Comparison of ENCODE assay signal across 7 mouse cellular contexts in the genomic region with DNA sequence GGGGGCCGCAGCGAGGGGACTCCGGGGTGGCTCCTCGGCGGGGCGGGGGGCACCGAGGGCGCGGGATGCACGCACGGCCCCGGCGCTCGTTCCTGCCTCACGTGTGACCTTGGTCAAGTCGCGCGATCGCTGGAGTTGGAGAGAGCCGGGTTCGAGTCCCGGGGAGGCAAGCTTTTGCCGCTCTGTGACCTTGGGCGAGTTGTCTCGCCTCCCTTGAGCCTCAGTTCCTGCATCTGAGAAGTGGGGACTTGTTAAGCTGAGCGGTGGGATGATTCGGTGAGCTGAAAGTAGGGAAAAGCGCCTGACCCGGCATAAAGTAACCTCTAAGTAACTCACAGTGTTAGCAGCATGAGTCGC. TPM values are rescaled to one million over a fixed set of nuclear protein-coding genes. Genes with fewer than 3 reads are reported as not detected.
DNase-seq lines count a peak whose midpoint lies in the region; ATAC-seq and TF ChIP-seq lines count a peak whose summit lies in the region.

No protein-coding gene starts in this region.

- H3K9ac ChIP-seq in ES-Bruce4 (ENCODE audit: low read depth, poor library complexity, severe bottlenecking), result peak overlapping the region; percentile 95
- peak overlapping the region; percentile 94 for H3K9ac ChIP-seq in heart, embryonic 12.5 days
- H3K9ac ChIP-seq in midbrain, embryonic 16.5 days (ENCODE audit: low read depth, low read length), result peak overlapping the region; percentile 93

- no peaks in the 10 kb centered on the region for H3K4me1 ChIP-seq in ES-Bruce4 (ENCODE audit: control insufficient read depth, insufficient read depth, low read length)
- H3K4me1 ChIP-seq in heart, embryonic 12.5 days (replicated peaks), result peaks cover 41% of the 10 kb centered on the region
- peaks cover 31% of the 10 kb centered on the region for H3K4me1 ChIP-seq in limb, embryonic 10.5 days
- H3K4me1 ChIP-seq in midbrain, embryonic 16.5 days (ENCODE audit: control insufficient read depth, insufficient read depth, low read length), result peaks cover 34% of the 10 kb centered on the region

- ATAC-seq in heart, embryonic 12.5 days (ENCODE audit: insufficient number of reproducible peaks, low FRiP score), result no peak; the same call in 1 of the 2 replicates
- ATAC-seq in midbrain, embryonic 16.5 days, result peak; percentile 27

- peak; percentile 68 for DNase-seq in A20 (ENCODE audit: low read depth, low spot score)
- DNase-seq in cerebellum, adult 8-10 months, result peak; percentile 59
- peak; percentile 61 for DNase-seq in limb, embryonic 10.5 days (ENCODE audit: low spot score)
- peak; percentile 62 for DNase-seq in thymus, postnatal 14 days

- H3K4me3 ChIP-seq in ES-Bruce4 (ENCODE audit: low read depth, low read length), result peak overlapping the region; percentile 59
- peak overlapping the region; percentile 97 for H3K4me3 ChIP-seq in heart, embryonic 12.5 days
- peak overlapping the region; percentile 86 for H3K4me3 ChIP-seq in limb, embryonic 10.5 days
- peak overlapping the region; percentile 93 for H3K4me3 ChIP-seq in midbrain, embryonic 16.5 days (ENCODE audit: low read depth, low read length)

- no peaks in the 10 kb centered on the region for H3K9me3 ChIP-seq in ES-Bruce4 (replicated peaks; ENCODE audit: control insufficient read depth, insufficient read depth, low read length, poor library complexity, severe bottlenecking)
- H3K9me3 ChIP-seq in heart, embryonic 12.5 days (replicated peaks), result no peaks in the 10 kb centered on the region
- H3K9me3 ChIP-seq in limb, embryonic 10.5 days (replicated peaks), result no peaks in the 10 kb centered on the region
- H3K9me3 ChIP-seq in midbrain, embryonic 16.5 days (replicated peaks; ENCODE audit: control insufficient read depth, low read length, poor library complexity, severe bottlenecking), result no peaks in the 10 kb centered on the region

- WGBS in heart, embryonic 12.5 days, result 1% methylated on average over 30 of the region's 30 CpGs
- WGBS in limb, embryonic 10.5 days, result 1% methylated on average over 30 of the region's 30 CpGs
- 2% methylated on average over 30 of the region's 30 CpGs for WGBS in midbrain, embryonic 16.5 days

- no peaks in the 10 kb centered on the region for H3K36me3 ChIP-seq in ES-Bruce4 (ENCODE audit: control insufficient read depth, insufficient read depth, low read length, poor library complexity, severe bottlenecking)
- no peaks in the 10 kb centered on the region; the same call in 1 of the 2 replicates for H3K36me3 ChIP-seq in heart, embryonic 12.5 days
- peaks cover 16% of the 10 kb centered on the region for H3K36me3 ChIP-seq in limb, embryonic 10.5 days
- no peaks in the 10 kb centered on the region for H3K36me3 ChIP-seq in midbrain, embryonic 16.5 days (ENCODE audit: control insufficient read depth, insufficient read depth, low read length)

- H3K27ac ChIP-seq in ES-Bruce4 (ENCODE audit: insufficient read depth, low read length), result no peak overlapping the region
- peak overlapping the region; percentile 91 for H3K27ac ChIP-seq in heart, embryonic 12.5 days (ENCODE audit: poor library complexity, severe bottlenecking)
- peak overlapping the region; percentile 91 for H3K27ac ChIP-seq in limb, embryonic 10.5 days
- peak overlapping the region; percentile 88 for H3K27ac ChIP-seq in midbrain, embryonic 16.5 days (ENCODE audit: low read length)

- no peak for TF ChIP-seq CTCF in ES-Bruce4 (IDR thresholded peaks at IDR 0.05; ENCODE audit: low read depth, low read length)

- TF ChIP-seq POLR2A in ES-Bruce4 (IDR thresholded peaks at IDR 0.05; ENCODE audit: insufficient read depth, low read length), result no peak

- no peaks in the 10 kb centered on the region for H3K27me3 ChIP-seq in ES-Bruce4 (ENCODE audit: control insufficient read depth, insufficient read depth, low read length, poor library complexity, severe bottlenecking)
- no peaks in the 10 kb centered on the region for H3K27me3 ChIP-seq in heart, embryonic 12.5 days (replicated peaks)
- H3K27me3 ChIP-seq in limb, embryonic 10.5 days (ENCODE audit: low read depth, poor library complexity, severe bottlenecking), result no peaks in the 10 kb centered on the region
- no peaks in the 10 kb centered on the region for H3K27me3 ChIP-seq in midbrain, embryonic 16.5 days (ENCODE audit: control insufficient read depth, insufficient read depth, low read depth, low read length)

- H3K4me2 ChIP-seq in heart, embryonic 12.5 days, result peak overlapping the region; percentile 87
- H3K4me2 ChIP-seq in midbrain, embryonic 16.5 days (ENCODE audit: low read length), result peak overlapping the region; percentile 70

- no peak for TF ChIP-seq EP300 in ES-Bruce4 (IDR thresholded peaks at IDR 0.05; ENCODE audit: insufficient read depth, low read depth, low read length)

RNA-seq across cellular contexts. Expression of a gene that starts 0.6 kb away (rescaled TPM):
- polyA plus RNA-seq in ES-Bruce4 (2011; ENCODE audit: insufficient read depth, insufficient read length, low read depth, missing spikeins), result 58.9 and 62.4 TPM in 2 replicates
- 20.1 and 20.9 TPM in 2 replicates for polyA plus RNA-seq in heart, embryonic 12.5 days (2016; fragmentation: Nextera tagmentation; extraction: Ambion mirVana)
- polyA plus RNA-seq in limb, embryonic 10.5 days (2016; fragmentation: Nextera tagmentation; extraction: Ambion mirVana), result 14.9 and 15.4 TPM in 2 replicates
- 16.5 and 18.5 TPM in 2 replicates for polyA plus RNA-seq in midbrain, embryonic 16.5 days (2015; fragmentation: Nextera tagmentation; extraction: Ambion mirVana)
